In the genomic region with DNA sequence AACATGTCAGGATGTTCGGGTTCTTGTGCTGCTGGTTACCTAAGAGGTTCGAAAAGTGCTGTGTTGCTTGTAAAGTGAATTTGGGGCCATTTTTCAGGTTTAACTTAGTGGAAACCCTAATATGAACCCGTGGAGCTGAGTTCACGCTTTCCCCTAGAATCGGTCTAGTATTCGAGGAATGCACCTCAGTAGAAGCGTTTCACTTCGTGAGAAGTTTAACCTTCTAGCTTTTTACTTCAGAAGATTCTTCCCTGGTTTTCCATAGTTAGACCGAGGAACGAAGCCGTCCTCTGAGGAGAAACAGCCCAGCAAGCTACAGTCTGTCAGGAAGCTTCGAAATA, we compare ENCODE assay signal across 8 mouse cellular contexts. TPM values are rescaled to one million over a fixed set of nuclear protein-coding genes. Genes with fewer than 3 reads are reported as not detected.
A peak's percentile ranks its signal among the peaks of the same experiment; 100 is the strongest.
DNase-seq lines count a peak whose midpoint lies in the region; ATAC-seq and TF ChIP-seq lines count a peak whose summit lies in the region.

No protein-coding gene starts in this region.

- no peak for TF ChIP-seq CTCF in E14TG2a.4 (conservative IDR thresholded peaks at IDR 0.05; ENCODE audit: low read length)

- no peaks in the 10 kb centered on the region for H3K9me3 ChIP-seq in heart, embryonic 13.5 days
- no peaks in the 10 kb centered on the region for H3K9me3 ChIP-seq in E14TG2a.4 (ENCODE audit: low read length)
- H3K9me3 ChIP-seq in forebrain, embryonic 14.5 days (replicated peaks; ENCODE audit: control insufficient read depth, low read length) = no peaks in the 10 kb centered on the region
- no peaks in the 10 kb centered on the region for H3K9me3 ChIP-seq in liver, embryonic 16.5 days (replicated peaks; ENCODE audit: control insufficient read depth, low read length)

- intact Hi-C loops in heart, postnatal 25 days (cut with DNase I) = loop anchor here (1.0 to 2.0 kb wide), 2 partner anchors 100 to 236 kb away; no protein-coding TSS in a partner anchor

- no peak for ATAC-seq in heart, embryonic 13.5 days (ENCODE audit: extremely low read depth, insufficient number of reproducible peaks, low FRiP score, low TSS enrichment)
- no peak; the same call in 1 of the 2 replicates for ATAC-seq in forebrain, embryonic 14.5 days
- ATAC-seq in liver, embryonic 16.5 days (ENCODE audit: low read depth) = no peak

- no peak for DNase-seq in heart, postnatal 25 days (ENCODE audit: low spot score)
- DNase-seq in forebrain, embryonic 14.5 days (ENCODE audit: low spot score) = peak; percentile 14
- DNase-seq in cerebellum, adult 8-10 months = no peak
- DNase-seq in cerebellum, adult 9-10 months = no peak
- DNase-seq in layer of hippocampus, adult 18-20 months (ENCODE audit: low spot score in 2 of 2) = no peak

- peaks cover 4% of the 10 kb centered on the region for H3K36me3 ChIP-seq in heart, embryonic 13.5 days
- peaks cover 33% of the 10 kb centered on the region for H3K36me3 ChIP-seq in E14TG2a.4 (ENCODE audit: insufficient read depth, low read length)
- no peaks in the 10 kb centered on the region for H3K36me3 ChIP-seq in forebrain, embryonic 14.5 days (ENCODE audit: control insufficient read depth, insufficient read depth, low read length)
- H3K36me3 ChIP-seq in liver, embryonic 16.5 days (ENCODE audit: control insufficient read depth, insufficient read depth) = peaks cover 1% of the 10 kb centered on the region; the same call in 1 of the 2 replicates

- peak overlapping the region; percentile 75 for H3K9ac ChIP-seq in heart, embryonic 13.5 days
- peak overlapping the region; percentile 83 for H3K9ac ChIP-seq in forebrain, embryonic 14.5 days (ENCODE audit: low read length)
- peak overlapping the region; percentile 71 for H3K9ac ChIP-seq in liver, embryonic 16.5 days (ENCODE audit: low read depth, low read length)

- H3K27ac ChIP-seq in heart, embryonic 13.5 days (replicated peaks) = no peak overlapping the region
- H3K27ac ChIP-seq in forebrain, embryonic 14.5 days (ENCODE audit: low read depth, low read length) = no peak overlapping the region
- no peak overlapping the region for H3K27ac ChIP-seq in liver, embryonic 16.5 days (ENCODE audit: low read length)

- peaks cover 26% of the 10 kb centered on the region for H3K4me1 ChIP-seq in heart, embryonic 13.5 days
- peaks cover 71% of the 10 kb centered on the region for H3K4me1 ChIP-seq in E14TG2a.4 (replicated peaks; ENCODE audit: low read depth, low read length)
- H3K4me1 ChIP-seq in forebrain, embryonic 14.5 days (ENCODE audit: control insufficient read depth, insufficient read depth, low read length) = peaks cover 13% of the 10 kb centered on the region
- peaks cover 12% of the 10 kb centered on the region for H3K4me1 ChIP-seq in liver, embryonic 16.5 days (ENCODE audit: control insufficient read depth, low read depth, low read length)

- H3K27me3 ChIP-seq in heart, embryonic 13.5 days (replicated peaks) = no peaks in the 10 kb centered on the region
- H3K27me3 ChIP-seq in E14TG2a.4 (ENCODE audit: insufficient read depth, low read length) = no peaks in the 10 kb centered on the region
- H3K27me3 ChIP-seq in forebrain, embryonic 14.5 days (replicated peaks; ENCODE audit: control insufficient read depth, insufficient read depth, low read length) = no peaks in the 10 kb centered on the region
- no peaks in the 10 kb centered on the region for H3K27me3 ChIP-seq in liver, embryonic 16.5 days (ENCODE audit: control insufficient read depth, insufficient read depth, low read depth, low read length)

- H3K4me2 ChIP-seq in heart, embryonic 13.5 days = peak overlapping the region; percentile 82
- H3K4me2 ChIP-seq in forebrain, embryonic 14.5 days (ENCODE audit: low read length) = peak overlapping the region; percentile 86
- peak overlapping the region; percentile 89 for H3K4me2 ChIP-seq in liver, embryonic 16.5 days (ENCODE audit: low read depth, low read length)

- WGBS in heart, embryonic 13.5 days = 8% methylated on average over 12 of the region's 12 CpGs
- WGBS in forebrain, embryonic 14.5 days = 13% methylated on average over 12 of the region's 12 CpGs
- 7% methylated on average over 12 of the region's 12 CpGs for WGBS in liver, embryonic 16.5 days (ENCODE audit: insufficient replicate concordance)

- H3K4me3 ChIP-seq in heart, embryonic 13.5 days = peak overlapping the region; percentile 96
- H3K4me3 ChIP-seq in E14TG2a.4 (replicated peaks; ENCODE audit: low read length) = peak overlapping the region; percentile 97
- H3K4me3 ChIP-seq in forebrain, embryonic 14.5 days (ENCODE audit: low read depth, low read length) = peak overlapping the region; percentile 78
- H3K4me3 ChIP-seq in liver, embryonic 16.5 days (ENCODE audit: low read depth, low read length) = peak overlapping the region; percentile 92

RNA-seq across cellular contexts. Expression of a gene that starts 0.3 kb away (rescaled TPM):
- 63.9 and 70.2 TPM in 2 replicates for polyA plus RNA-seq in heart, embryonic 13.5 days (2015; fragmentation: Nextera tagmentation; extraction: Ambion mirVana)
- 10 to 100 TPM; 51.8 to 55.4 TPM for total RNA-seq in heart, postnatal 25 days (2021)
- 80.6 and 82.0 TPM in 2 replicates for polyA plus RNA-seq in forebrain, embryonic 14.5 days (2014; fragmentation: Nextera tagmentation; extraction: Ambion mirVana)
- polyA plus RNA-seq in liver, embryonic 16.5 days (2015; fragmentation: Nextera tagmentation; extraction: Ambion mirVana) = 52.8 and 61.4 TPM in 2 replicates
- 10 to 100 TPM; 47.9 to 50.0 TPM for total RNA-seq in layer of hippocampus, adult 18-20 months (2021)
